Mouse (Mus musculus): ENCODE data around the gene Stat3. TPM values are rescaled to one million over a fixed set of nuclear protein-coding genes. Genes with fewer than 3 reads are reported as not detected.

Stat3 gene
- total RNA-seq, 2 experiments from 2014 or later, result 87.0 to 102 TPM

DNA sequence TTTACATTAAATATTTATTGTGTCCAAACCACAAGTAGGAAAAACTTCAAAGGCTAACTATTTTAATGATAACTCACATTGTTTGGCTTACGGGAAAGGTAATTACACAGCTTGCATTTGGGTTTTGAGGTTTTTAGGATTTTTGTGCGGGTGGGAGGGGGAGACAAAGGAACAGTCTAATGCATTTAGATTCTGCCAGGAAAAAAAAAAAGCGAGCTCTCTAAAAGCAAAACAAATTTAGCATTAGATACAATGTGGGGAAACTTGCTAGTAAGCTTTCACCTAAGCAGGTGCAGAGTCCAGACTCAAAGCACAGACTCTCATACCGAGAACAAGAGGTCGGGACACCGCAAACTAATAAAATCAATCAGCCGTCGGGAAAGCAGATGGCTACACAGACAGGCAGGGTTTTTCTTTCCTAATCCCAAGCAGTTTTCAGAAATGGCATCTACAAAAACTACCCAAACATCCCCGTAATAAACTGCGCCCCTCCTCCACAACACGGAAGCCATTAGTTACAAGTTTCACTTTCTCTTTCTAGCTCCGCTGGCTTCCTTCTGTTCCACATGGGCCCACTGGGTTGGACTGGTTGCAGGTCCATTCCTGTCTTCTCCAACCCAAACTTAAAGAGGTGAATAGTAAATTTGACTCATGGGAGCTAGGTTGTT, 8.0 kb downstream of the Stat3 start:
- peak; percentile 38 to 40 for DNase-seq (ENCODE audit: low spot score in 2 of 2)

DNA sequence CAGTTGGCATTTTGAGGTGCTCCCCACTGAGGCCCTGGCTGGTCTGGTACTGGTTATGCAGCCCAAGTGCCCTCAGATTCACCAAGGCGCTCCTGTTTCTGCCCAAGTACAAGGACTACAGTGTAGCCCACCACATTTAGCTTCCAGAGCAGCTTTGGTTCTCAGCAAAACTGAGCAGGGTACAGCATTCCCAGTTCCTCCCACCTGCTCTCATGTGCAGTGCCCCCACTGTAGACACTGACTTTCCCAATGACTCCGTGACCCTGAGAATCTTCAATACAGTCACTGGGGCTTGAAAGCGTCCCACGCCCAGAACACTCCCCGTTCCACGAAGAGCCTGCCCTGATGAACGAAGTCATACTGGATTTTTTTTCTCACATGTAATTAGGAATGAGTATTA, 8.7 kb downstream of the Stat3 start:
- no peak for DNase-seq (ENCODE audit: low spot score in 2 of 2)

GRCm38 (mm10) chr11:100927386-100927785, 12.0 kb downstream of the Stat3 start:
- no peak for DNase-seq (ENCODE audit: low spot score in 2 of 2)

DNA sequence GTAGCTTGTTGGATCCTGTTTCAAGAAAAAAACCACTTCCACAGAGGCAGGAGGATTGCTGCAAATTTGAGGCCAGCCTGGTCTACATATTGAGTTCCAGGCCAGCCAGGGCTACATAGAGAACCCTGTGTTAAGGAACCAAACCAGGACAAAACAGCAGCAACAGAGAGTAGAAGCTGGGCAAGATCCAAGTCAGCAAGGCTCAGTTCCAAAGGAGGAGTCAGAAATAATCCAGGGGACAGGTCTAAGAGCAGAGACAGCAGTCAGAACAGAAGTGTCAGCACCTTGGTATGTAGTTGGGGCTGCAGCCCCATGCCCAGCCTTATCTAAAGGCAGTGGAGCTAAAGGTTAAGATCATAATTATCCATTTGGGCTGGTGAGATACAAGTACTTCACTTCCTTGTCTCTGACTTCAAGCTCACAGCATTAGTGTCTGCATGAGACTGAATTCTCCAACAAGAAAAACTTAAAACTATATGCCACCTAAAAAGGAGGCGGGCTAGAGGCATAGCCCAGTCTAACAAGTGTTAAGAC, 14.9 kb downstream of the Stat3 start:
- no peak for DNase-seq (ENCODE audit: low spot score in 2 of 2)

DNA sequence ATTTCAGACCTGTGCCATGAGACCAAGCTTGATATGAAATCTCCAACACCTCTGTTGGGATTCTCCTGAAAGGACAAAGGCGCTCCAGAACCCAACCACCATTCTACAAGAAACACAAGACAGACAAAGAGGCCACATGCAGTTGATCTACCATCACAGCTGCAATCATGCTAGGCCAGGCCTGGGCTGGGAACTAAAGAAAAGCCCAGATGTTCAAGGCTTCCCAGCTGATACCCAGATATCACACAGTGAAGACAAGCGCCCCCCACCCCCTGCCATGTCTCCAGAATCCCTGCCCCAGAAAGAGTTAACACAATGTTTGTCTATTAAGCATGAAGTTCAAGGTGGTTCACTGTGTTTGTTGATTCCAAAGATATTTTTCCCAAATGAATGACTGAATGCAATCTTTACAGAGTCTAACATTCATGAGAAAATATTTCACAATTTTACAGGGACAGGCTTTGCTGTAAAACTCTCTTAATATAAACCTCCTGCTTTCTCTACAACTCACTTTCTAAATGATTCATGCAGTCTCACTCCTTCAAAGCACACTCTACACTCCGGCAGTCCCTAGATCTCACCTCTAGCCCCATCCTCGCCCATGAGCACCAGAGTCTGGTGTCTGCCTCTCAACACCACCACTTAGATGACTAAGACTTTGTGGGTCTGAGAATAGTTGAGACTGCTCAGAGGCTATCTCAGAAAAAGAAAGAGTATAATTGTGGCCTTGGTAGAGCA, 18.3 kb downstream of the Stat3 start:
- no peak for DNase-seq (ENCODE audit: low spot score in 2 of 2)

GRCm38 (mm10) chr11:100918007-100918406, 21.3 kb downstream of the Stat3 start:
- no peak for DNase-seq (ENCODE audit: low spot score in 2 of 2)

DNA sequence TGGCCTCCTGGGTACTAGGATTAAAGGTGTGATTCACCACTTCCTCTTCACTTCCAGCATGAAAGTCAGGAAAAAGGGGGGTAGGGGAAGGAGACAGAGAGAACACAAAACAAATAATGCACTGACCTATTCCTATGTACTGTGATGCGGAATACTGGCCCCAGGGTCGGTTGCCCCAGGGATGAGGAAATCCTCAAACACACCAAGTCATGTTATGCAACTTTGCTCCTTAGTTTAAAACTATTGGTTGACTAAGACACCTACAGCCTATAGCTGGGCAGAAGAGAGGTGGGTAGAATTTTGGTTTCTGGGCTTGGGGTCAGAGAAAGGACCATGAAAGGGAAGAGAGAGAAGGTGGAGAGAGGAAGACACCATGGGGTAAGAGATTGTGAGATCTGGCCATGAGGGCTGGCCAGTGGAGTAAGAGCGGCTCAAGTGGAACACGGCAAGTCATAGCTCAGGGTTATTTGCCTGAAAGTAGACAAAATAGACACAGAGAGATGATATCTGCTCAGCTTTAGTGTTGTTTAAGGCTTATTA, 22.8 kb downstream of the Stat3 start:
- no peak for DNase-seq (ENCODE audit: low spot score in 2 of 2)

- DNase-seq (ENCODE audit: low spot score in 2 of 2), result no peak
Measured at GRCm38 (mm10) chr11:100915063-100915462, 24.3 kb downstream of the Stat3 start.

- DNase-seq (ENCODE audit: low spot score in 2 of 2), result no peak
Measured at GRCm38 (mm10) chr11:100914415-100914814, 24.9 kb downstream of the Stat3 start.

DNA sequence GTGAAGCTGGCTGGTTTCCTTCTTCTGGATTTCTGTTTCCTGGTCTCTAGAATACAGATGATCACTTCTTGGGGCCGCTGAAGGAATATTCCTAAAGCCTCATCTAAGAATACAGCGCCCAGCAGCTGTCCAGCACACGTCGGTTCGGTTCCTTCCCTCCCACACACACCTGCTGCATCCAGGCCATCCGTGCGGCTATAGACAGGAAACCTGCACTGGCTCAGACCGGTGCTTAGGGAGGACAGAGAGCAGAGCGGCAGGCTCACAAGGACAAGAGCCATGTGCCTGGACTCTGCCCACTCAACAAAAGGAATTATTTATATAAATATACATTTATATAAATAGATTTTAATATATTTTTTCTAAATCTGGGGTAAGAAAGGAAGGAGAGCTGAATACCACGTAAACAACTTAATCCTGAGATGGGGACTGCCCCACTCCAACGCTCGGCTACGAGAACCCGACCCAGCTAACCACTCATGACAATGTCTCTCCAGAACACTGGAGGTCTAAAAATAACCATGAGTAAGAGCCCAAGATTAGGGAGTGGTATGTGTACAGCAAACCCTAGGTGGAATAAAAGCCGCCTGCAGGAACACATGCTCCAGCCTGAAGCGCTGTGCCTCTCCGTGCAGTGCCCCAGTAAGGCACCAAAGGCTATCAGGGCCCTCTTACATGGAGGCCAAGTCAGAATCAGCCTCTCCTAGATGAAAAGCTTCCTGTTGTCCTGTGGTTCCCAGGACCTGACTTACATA, 26.8 kb downstream of the Stat3 start:
- DNase-seq (ENCODE audit: low spot score in 2 of 2), result no peak

DNA sequence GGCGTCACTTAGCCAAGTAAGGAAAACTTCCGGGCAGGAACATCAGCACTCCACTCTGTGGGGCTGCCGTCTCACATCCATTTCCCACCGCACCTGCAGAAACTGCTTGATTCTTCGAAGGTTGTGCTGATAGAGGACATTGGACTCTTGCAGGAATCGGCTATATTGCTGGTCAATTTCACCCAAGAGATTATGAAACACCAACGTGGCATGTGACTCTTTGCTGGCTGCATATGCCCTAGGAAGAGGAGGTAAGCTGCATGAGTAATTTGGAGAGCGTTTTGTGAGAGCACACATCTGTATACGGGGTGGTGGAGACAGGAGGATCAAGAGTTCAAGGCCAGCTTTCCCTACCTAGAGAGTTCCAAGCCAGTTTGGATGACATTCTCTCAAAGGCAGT, 30.8 kb downstream of the Stat3 start:
- DNase-seq (ENCODE audit: low spot score in 2 of 2), result no peak

GRCm38 (mm10) chr11:100908112-100908511, 31.2 kb downstream of the Stat3 start:
- no peak for DNase-seq (ENCODE audit: low spot score in 2 of 2)

DNA sequence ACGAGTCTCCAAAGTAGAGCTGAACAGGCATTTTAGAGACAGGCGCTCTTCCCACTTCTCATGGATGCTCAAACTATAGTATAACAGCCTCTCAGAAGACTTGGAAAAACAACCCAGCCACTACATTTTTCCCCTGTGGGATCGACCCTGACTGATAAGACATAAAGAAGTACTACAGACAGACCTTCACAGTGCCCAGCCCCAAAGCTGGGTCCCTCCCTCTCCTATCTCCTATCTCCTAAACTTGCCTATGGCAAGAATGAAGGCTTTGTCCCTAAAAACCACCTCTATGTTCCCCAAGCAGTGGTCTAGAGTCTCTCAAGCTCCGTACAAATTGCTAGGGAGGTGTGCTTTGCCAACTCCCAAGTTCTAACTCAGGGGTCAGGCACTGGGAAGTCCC, 32.5 kb downstream of the Stat3 start:
- no peak for DNase-seq (ENCODE audit: low spot score in 2 of 2)

GRCm38 (mm10) chr11:100905929-100906328, 33.4 kb downstream of the Stat3 start:
- DNase-seq (ENCODE audit: low spot score in 2 of 2), result no peak

- DNase-seq (ENCODE audit: low spot score in 2 of 2), result no peak
Measured at GRCm38 (mm10) chr11:100904580-100905351, 34.6 kb downstream of the Stat3 start.

DNA sequence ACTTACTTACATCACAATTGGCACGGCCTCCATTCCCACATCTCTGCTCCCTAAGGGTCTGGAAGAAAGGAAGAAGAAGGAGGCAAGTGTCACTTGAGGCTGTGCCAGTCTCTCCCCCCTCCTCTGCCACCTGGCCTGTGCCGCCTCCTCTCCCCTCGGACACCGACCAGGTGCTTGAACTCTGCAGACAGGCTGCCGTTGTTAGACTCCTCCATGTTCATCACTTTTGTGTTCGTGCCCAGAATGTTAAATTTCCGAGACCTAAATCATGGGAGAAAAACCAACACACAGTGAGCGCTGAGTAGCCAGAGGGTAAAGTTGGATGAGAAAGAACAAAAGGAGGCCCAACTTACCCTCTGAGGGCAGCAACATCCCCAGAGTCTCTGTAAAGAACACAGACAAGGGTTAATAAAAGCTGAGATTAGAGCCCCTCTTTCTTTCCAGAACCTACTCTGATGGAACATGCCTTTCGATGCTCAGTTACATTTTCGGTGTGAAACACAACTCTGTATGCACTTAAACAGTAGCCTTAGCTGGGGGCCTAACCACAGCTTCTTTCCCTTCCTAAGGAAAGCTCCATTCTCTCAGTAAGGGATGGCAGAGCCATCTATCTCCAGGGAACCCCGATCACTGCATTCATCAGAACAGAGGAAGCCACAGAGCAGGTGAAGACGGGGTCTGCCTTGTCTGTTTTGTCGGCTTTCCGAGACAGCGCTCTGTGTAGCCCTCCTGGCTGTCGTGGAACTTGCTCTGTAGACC, 40.7 kb downstream of the Stat3 start:
- no peak for DNase-seq (ENCODE audit: low spot score in 2 of 2)

DNA sequence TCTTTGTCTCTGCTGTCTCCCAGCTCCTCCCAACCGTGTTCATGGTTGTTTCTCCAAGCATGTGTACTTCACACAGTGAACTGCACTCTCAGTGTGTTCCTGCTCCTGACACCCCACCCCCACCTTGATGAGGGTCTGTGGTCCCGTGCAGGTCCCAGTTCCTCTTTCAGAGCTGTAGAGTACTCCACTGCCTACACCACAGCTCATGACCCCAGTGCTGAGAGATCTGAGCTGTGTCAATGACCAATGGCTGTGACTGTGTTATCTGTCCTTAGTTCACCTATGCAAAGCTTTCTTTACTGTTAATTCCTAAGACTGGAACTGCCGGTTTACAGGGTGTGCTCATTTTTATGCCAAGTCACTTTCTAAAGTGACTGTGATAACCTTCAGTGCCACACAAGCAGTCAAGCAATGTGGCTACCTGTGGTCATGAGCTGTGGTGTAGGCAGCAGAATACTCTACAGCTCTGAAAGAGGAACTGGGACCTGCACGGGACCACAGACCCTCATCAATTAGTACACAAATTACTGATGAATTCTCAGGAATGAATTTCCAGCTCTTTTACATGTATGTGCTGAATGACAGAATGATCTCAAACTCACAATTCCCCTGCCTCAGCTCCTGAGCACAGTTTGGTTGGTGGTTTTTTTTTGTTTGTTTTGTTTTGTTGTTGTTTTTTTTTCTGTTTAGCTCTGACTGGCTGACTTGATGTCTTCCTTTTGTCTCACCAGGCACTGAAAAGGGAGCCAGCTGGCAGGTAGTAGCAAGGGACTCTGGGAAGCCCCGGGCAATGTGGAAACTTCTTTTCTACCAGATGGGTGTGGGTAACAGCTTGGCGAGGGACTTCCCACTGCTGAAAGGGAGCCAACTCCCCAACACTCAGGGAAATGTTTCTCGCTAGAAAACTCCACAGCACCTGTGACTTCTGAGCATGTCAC, 41.8 kb downstream of the Stat3 start:
- DNase-seq (ENCODE audit: low spot score in 2 of 2), result no peak

- DNase-seq (ENCODE audit: low spot score in 2 of 2), result no peak
Measured at GRCm38 (mm10) chr11:100896078-100896477, 43.3 kb downstream of the Stat3 start.

All from adrenal gland, adult 18-20 months (tissue).